Mouse (Mus musculus): ENCODE results near the gene Slfn2.

DNA sequence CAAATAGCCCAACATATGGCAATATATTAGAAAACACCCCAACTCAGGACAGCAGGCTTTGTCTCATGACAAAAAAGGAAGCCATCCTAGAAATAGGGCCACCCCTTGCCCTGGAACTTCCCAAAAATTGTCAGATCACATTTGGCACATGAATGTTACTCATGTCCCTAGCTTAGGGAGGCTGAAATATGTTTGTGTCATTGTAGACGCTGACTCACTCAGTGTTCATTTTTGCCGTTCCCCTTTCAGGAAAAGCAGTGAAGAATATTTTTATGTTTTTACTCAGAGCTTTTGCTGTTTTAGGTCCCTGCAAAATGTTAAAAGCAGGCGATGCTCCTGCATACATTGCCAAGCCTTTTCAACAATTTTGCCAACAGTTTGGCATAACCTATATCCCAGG lies 19.3 kb upstream of the Slfn2 start:
- TF ChIP-seq CTCF (IDR thresholded peaks at IDR 0.05; ENCODE audit: low read depth, low read length) (no peak), EP300 (IDR thresholded peaks at IDR 0.05; ENCODE audit: insufficient read depth, low read depth, low read length) (no peak)
